Mouse (Mus musculus): ENCODE results near the gene Ssmem1. TPM values are rescaled to one million over a fixed set of nuclear protein-coding genes. Genes with fewer than 3 reads are reported as not detected.

The Ssmem1 gene
- polyA plus RNA-seq, 1 experiment from 2014 or later: not detected

- Histone ChIP-seq H3K27me3 (no peaks in the 10 kb centered on the region), H3K27ac (no peak overlapping the region), H3K9me3 (no peaks in the 10 kb centered on the region), H3K36me3 (no peaks in the 10 kb centered on the region), H3K9ac (no peak overlapping the region), H3K4me1 (peaks cover 31% of the 10 kb centered on the region), H3K4me2 (no peak overlapping the region), H3K4me3 (no peak overlapping the region)
- WGBS: 12% methylated on average over 4 of the region's 9 CpGs
- ATAC-seq (ENCODE audit: insufficient number of reproducible peaks, insufficient read depth, low FRiP score, low TSS enrichment, low read depth): no peak
Measured at GRCm38 (mm10) chr6:30556080-30556479, 46.4 kb downstream of the Ssmem1 start.

GRCm38 (mm10) chr6:30559726-30560125 lies 50.1 kb downstream of the Ssmem1 start:
- H3K36me3 ChIP-seq: no peaks in the 10 kb centered on the region
- no peaks in the 10 kb centered on the region for H3K9me3 ChIP-seq
- no peak overlapping the region for H3K4me3 ChIP-seq
- ATAC-seq (ENCODE audit: insufficient number of reproducible peaks, insufficient read depth, low FRiP score, low TSS enrichment, low read depth): no peak
- H3K4me1 ChIP-seq: 0 out of 2 replicates have a peak, but pooled peaks cover 3% of the 10 kb centered on the region
- H3K4me2 ChIP-seq: no peak overlapping the region
- no peak overlapping the region for H3K9ac ChIP-seq
- no peaks in the 10 kb centered on the region for H3K27me3 ChIP-seq
- WGBS: 70% methylated on average over 1 of the region's 1 CpGs
- H3K27ac ChIP-seq: no peak overlapping the region

- Histone ChIP-seq H3K9me3 (no peaks in the 10 kb centered on the region), H3K9ac (no peak overlapping the region), H3K4me3 (no peak overlapping the region), H3K27ac (no peak overlapping the region), H3K4me2 (no peak overlapping the region), H3K27me3 (no peaks in the 10 kb centered on the region), H3K4me1 (no peaks in the 10 kb centered on the region), H3K36me3 (no peaks in the 10 kb centered on the region)
- ATAC-seq (ENCODE audit: insufficient number of reproducible peaks, insufficient read depth, low FRiP score, low TSS enrichment, low read depth): no peak
- 79% methylated on average over 4 of the region's 4 CpGs for WGBS
Measured at GRCm38 (mm10) chr6:30562132-30562531, 52.5 kb downstream of the Ssmem1 start.

- Histone ChIP-seq H3K4me1 (no peaks in the 10 kb centered on the region), H3K27me3 (no peaks in the 10 kb centered on the region), H3K4me3 (no peak overlapping the region), H3K9me3 (no peaks in the 10 kb centered on the region), H3K4me2 (no peak overlapping the region), H3K9ac (no peak overlapping the region), H3K36me3 (no peaks in the 10 kb centered on the region), H3K27ac (no peak overlapping the region)
- WGBS: 83% methylated on average over 6 of the region's 6 CpGs
- no peak for ATAC-seq (ENCODE audit: insufficient number of reproducible peaks, insufficient read depth, low FRiP score, low TSS enrichment, low read depth)
Measured at GRCm38 (mm10) chr6:30563575-30563974, 53.9 kb downstream of the Ssmem1 start.

- Histone ChIP-seq H3K4me1 (no peaks in the 10 kb centered on the region), H3K36me3 (no peaks in the 10 kb centered on the region), H3K4me3 (no peak overlapping the region), H3K9ac (no peak overlapping the region), H3K27me3 (no peaks in the 10 kb centered on the region), H3K9me3 (no peaks in the 10 kb centered on the region), H3K27ac (no peak overlapping the region), H3K4me2 (no peak overlapping the region)
- 92% methylated on average over 6 of the region's 6 CpGs for WGBS
- ATAC-seq (ENCODE audit: insufficient number of reproducible peaks, insufficient read depth, low FRiP score, low TSS enrichment, low read depth): no peak
Measured at GRCm38 (mm10) chr6:30564051-30564450, 54.4 kb downstream of the Ssmem1 start.

- H3K27ac ChIP-seq: no peak within 1 kb of the TSS
- H3K27me3 ChIP-seq: no peaks in the 10 kb centered on the region
- no peak within 1 kb of the TSS for H3K4me2 ChIP-seq
- no peak within 1 kb of the TSS for H3K9ac ChIP-seq
- WGBS: 74% methylated on average over 5 of the region's 5 CpGs
- no peaks in the 10 kb centered on the region for H3K9me3 ChIP-seq
- no peaks in the 10 kb centered on the region for H3K36me3 ChIP-seq
- H3K4me3 ChIP-seq: no peak within 1 kb of the TSS
- ATAC-seq (ENCODE audit: insufficient number of reproducible peaks, insufficient read depth, low FRiP score, low TSS enrichment, low read depth): no peak
- H3K4me1 ChIP-seq: peaks cover 8% of the 10 kb centered on the region
Measured at GRCm38 (mm10) chr6:30568069-30568468, 58.4 kb downstream of the Ssmem1 start, which contains the start of gene Cpa4. Cpa4 (plus strand) TSS chr6:30568369.

- no peak overlapping the region for H3K4me2 ChIP-seq
- no peak overlapping the region for H3K9ac ChIP-seq
- no peaks in the 10 kb centered on the region for H3K9me3 ChIP-seq
- 90% methylated on average over 10 of the region's 10 CpGs for WGBS
- H3K27me3 ChIP-seq: no peaks in the 10 kb centered on the region
- no peak overlapping the region for H3K4me3 ChIP-seq
- H3K36me3 ChIP-seq: no peaks in the 10 kb centered on the region
- peaks cover 18% of the 10 kb centered on the region for H3K4me1 ChIP-seq
- ATAC-seq (ENCODE audit: insufficient number of reproducible peaks, insufficient read depth, low FRiP score, low TSS enrichment, low read depth): no peak
- no peak overlapping the region for H3K27ac ChIP-seq
Measured at GRCm38 (mm10) chr6:30569331-30569730, 59.7 kb downstream of the Ssmem1 start.

Other genes starting within 250 kb of the Ssmem1 start
- 44.4 and 46.7 TPM in 2 replicates for gene Ube2h, start 205.3 kb upstream of the Ssmem1 start, polyA plus RNA-seq (2015; fragmentation: Nextera tagmentation; extraction: Ambion mirVana)
- gene Zc3hc1, start 118.8 kb upstream of the Ssmem1 start, polyA plus RNA-seq (2015; fragmentation: Nextera tagmentation; extraction: Ambion mirVana): 64.5 and 74.0 TPM in 2 replicates
- gene Klhdc10, start 108.0 kb upstream of the Ssmem1 start, polyA plus RNA-seq (2015; fragmentation: Nextera tagmentation; extraction: Ambion mirVana): 22.3 and 26.3 TPM in 2 replicates
- 30.4 and 35.4 TPM in 2 replicates for gene Tmem209, start 66 bp upstream of the Ssmem1 start, polyA plus RNA-seq (2015; fragmentation: Nextera tagmentation; extraction: Ambion mirVana)
- gene Cpa2, start 31.7 kb downstream of the Ssmem1 start, polyA plus RNA-seq (2015; fragmentation: Nextera tagmentation; extraction: Ambion mirVana): 6.3 and 6.4 TPM in 2 replicates
- 0.83 and 1.4 TPM in 2 replicates for gene Cpa4, start 58.5 kb downstream of the Ssmem1 start, polyA plus RNA-seq (2015; fragmentation: Nextera tagmentation; extraction: Ambion mirVana)
- gene Cpa5, start 101.2 kb downstream of the Ssmem1 start, polyA plus RNA-seq (2015; fragmentation: Nextera tagmentation; extraction: Ambion mirVana): 0.12 and 0.28 TPM in 2 replicates
- 0.34 and 0.87 TPM in 2 replicates for gene Cpa1, start 129.4 kb downstream of the Ssmem1 start, polyA plus RNA-seq (2015; fragmentation: Nextera tagmentation; extraction: Ambion mirVana)
- gene Cep41, start 183.9 kb downstream of the Ssmem1 start, polyA plus RNA-seq (2015; fragmentation: Nextera tagmentation; extraction: Ambion mirVana): 23.4 and 23.9 TPM in 2 replicates
- gene Mest, start 213.7 kb downstream of the Ssmem1 start, polyA plus RNA-seq (2015; fragmentation: Nextera tagmentation; extraction: Ambion mirVana): 874 and 912 TPM in 2 replicates

All from embryonic facial prominence, embryonic 13.5 days (tissue).